Mouse (Mus musculus): ENCODE results near the gene Hipk1. TPM values are rescaled to one million over a fixed set of nuclear protein-coding genes. Genes with fewer than 3 reads are reported as not detected.

The Hipk1 gene
- polyA plus RNA-seq, 1 experiment from 2014 or later = 8.6 TPM

- H3K9me3 ChIP-seq (replicated peaks) = no peaks in the 10 kb centered on the region
- H3K4me2 ChIP-seq = no peak overlapping the region
- no peak overlapping the region for H3K27ac ChIP-seq (replicated peaks)
- ATAC-seq (ENCODE audit: low FRiP score) = no peak
- 92% methylated on average over 3 of the region's 3 CpGs for WGBS
- H3K27me3 ChIP-seq (replicated peaks) = no peaks in the 10 kb centered on the region
- H3K9ac ChIP-seq (replicated peaks) = no peak overlapping the region
- H3K4me1 ChIP-seq = peaks cover 6% of the 10 kb centered on the region; the same call in 1 of the 2 replicates
- peaks cover 19% of the 10 kb centered on the region for H3K36me3 ChIP-seq
- no peak overlapping the region for H3K4me3 ChIP-seq (replicated peaks)
Measured at GRCm38 (mm10) chr3:103773508-103773907, 17.9 kb downstream of the Hipk1 start.

- no peaks in the 10 kb centered on the region for H3K27me3 ChIP-seq (replicated peaks)
- WGBS = 68% methylated on average over 4 of the region's 4 CpGs
- H3K4me1 ChIP-seq = peaks cover 6% of the 10 kb centered on the region; the same call in 1 of the 2 replicates
- no peaks in the 10 kb centered on the region for H3K9me3 ChIP-seq (replicated peaks)
- H3K9ac ChIP-seq (replicated peaks) = no peak overlapping the region
- H3K36me3 ChIP-seq = peaks cover 23% of the 10 kb centered on the region
- H3K27ac ChIP-seq (replicated peaks) = no peak overlapping the region
- no peak for ATAC-seq (ENCODE audit: low FRiP score)
- H3K4me2 ChIP-seq = no peak overlapping the region
- no peak overlapping the region for H3K4me3 ChIP-seq (replicated peaks)
Measured at GRCm38 (mm10) chr3:103772846-103773245, 18.5 kb downstream of the Hipk1 start.

- 69% methylated on average over 9 of the region's 9 CpGs for WGBS
- ATAC-seq (ENCODE audit: low FRiP score) = no peak
- peaks cover 6% of the 10 kb centered on the region; the same call in 1 of the 2 replicates for H3K4me1 ChIP-seq
- H3K27ac ChIP-seq (replicated peaks) = 0 out of 2 replicates have a peak overlapping the region, but pooled peaks have one; percentile 30
- H3K9me3 ChIP-seq (replicated peaks) = no peaks in the 10 kb centered on the region
- no peaks in the 10 kb centered on the region for H3K27me3 ChIP-seq (replicated peaks)
- H3K4me2 ChIP-seq = no peak overlapping the region
- H3K36me3 ChIP-seq = peaks cover 13% of the 10 kb centered on the region
- H3K9ac ChIP-seq (replicated peaks) = no peak overlapping the region
- no peak overlapping the region for H3K4me3 ChIP-seq (replicated peaks)
Measured at GRCm38 (mm10) chr3:103771531-103772130, 19.7 kb downstream of the Hipk1 start.

- no peaks in the 10 kb centered on the region for H3K9me3 ChIP-seq (replicated peaks)
- ATAC-seq (ENCODE audit: low FRiP score) = no peak
- H3K4me2 ChIP-seq = no peak overlapping the region
- H3K4me3 ChIP-seq (replicated peaks) = no peak overlapping the region
- 57% methylated on average over 3 of the region's 3 CpGs for WGBS
- no peak overlapping the region for H3K27ac ChIP-seq (replicated peaks)
- H3K4me1 ChIP-seq = no peaks in the 10 kb centered on the region
- H3K9ac ChIP-seq (replicated peaks) = no peak overlapping the region
- H3K27me3 ChIP-seq (replicated peaks) = no peaks in the 10 kb centered on the region
- H3K36me3 ChIP-seq = peaks cover 23% of the 10 kb centered on the region
Measured at GRCm38 (mm10) chr3:103766789-103767188, 24.6 kb downstream of the Hipk1 start.

- ATAC-seq (ENCODE audit: low FRiP score) = no peak
- H3K27ac ChIP-seq (replicated peaks) = no peak overlapping the region
- H3K4me2 ChIP-seq = no peak overlapping the region
- no peak overlapping the region for H3K4me3 ChIP-seq (replicated peaks)
- no peak overlapping the region for H3K9ac ChIP-seq (replicated peaks)
- H3K9me3 ChIP-seq (replicated peaks) = no peaks in the 10 kb centered on the region
- H3K4me1 ChIP-seq = no peaks in the 10 kb centered on the region
- peaks cover 55% of the 10 kb centered on the region for H3K36me3 ChIP-seq
- WGBS = 77% methylated on average over 5 of the region's 5 CpGs
- H3K27me3 ChIP-seq (replicated peaks) = no peaks in the 10 kb centered on the region
Measured at GRCm38 (mm10) chr3:103759261-103759970, 31.9 kb downstream of the Hipk1 start.

GRCm38 (mm10) chr3:103758456-103758855 lies 32.9 kb downstream of the Hipk1 start:
- H3K4me2 ChIP-seq = no peak overlapping the region

GRCm38 (mm10) chr3:103756920-103757319 lies 34.4 kb downstream of the Hipk1 start:
- H3K9me3 ChIP-seq (replicated peaks) = no peaks in the 10 kb centered on the region
- no peaks in the 10 kb centered on the region for H3K27me3 ChIP-seq (replicated peaks)
- ATAC-seq (ENCODE audit: low FRiP score) = no peak
- H3K27ac ChIP-seq (replicated peaks) = no peak overlapping the region
- H3K4me2 ChIP-seq = no peak overlapping the region
- no peak overlapping the region for H3K4me3 ChIP-seq (replicated peaks)
- WGBS = 82% methylated on average over 2 of the region's 2 CpGs
- no peaks in the 10 kb centered on the region for H3K4me1 ChIP-seq
- no peak overlapping the region for H3K9ac ChIP-seq (replicated peaks)
- peaks cover 63% of the 10 kb centered on the region for H3K36me3 ChIP-seq

More at GRCm38 (mm10) chr3:103758456-103758855, 32.9 kb downstream of the Hipk1 start:
- H3K4me3 ChIP-seq (replicated peaks) = no peak overlapping the region
- no peak overlapping the region for H3K27ac ChIP-seq (replicated peaks)
- no peak overlapping the region for H3K9ac ChIP-seq (replicated peaks)
- ATAC-seq (ENCODE audit: low FRiP score) = no peak
- H3K9me3 ChIP-seq (replicated peaks) = no peaks in the 10 kb centered on the region
- H3K36me3 ChIP-seq = peaks cover 61% of the 10 kb centered on the region
- H3K27me3 ChIP-seq (replicated peaks) = no peaks in the 10 kb centered on the region
- no peaks in the 10 kb centered on the region for H3K4me1 ChIP-seq
- WGBS = 66% methylated on average over 7 of the region's 7 CpGs

- WGBS = 85% methylated on average over 3 of the region's 3 CpGs
- ATAC-seq (ENCODE audit: low FRiP score) = no peak
- peaks cover 62% of the 10 kb centered on the region for H3K36me3 ChIP-seq
Measured at GRCm38 (mm10) chr3:103755351-103755750, 36.0 kb downstream of the Hipk1 start.

GRCm38 (mm10) chr3:103751558-103751957 lies 39.8 kb downstream of the Hipk1 start:
- Histone ChIP-seq H3K27me3 (replicated peaks) (no peaks in the 10 kb centered on the region), H3K36me3 (peaks cover 67% of the 10 kb centered on the region), H3K27ac (replicated peaks) (no peak overlapping the region), H3K4me1 (no peaks in the 10 kb centered on the region), H3K4me2 (no peak overlapping the region), H3K9me3 (replicated peaks) (no peaks in the 10 kb centered on the region), H3K9ac (replicated peaks) (no peak overlapping the region), H3K4me3 (replicated peaks) (no peak overlapping the region)
- WGBS = 95% methylated on average over 2 of the region's 2 CpGs
- ATAC-seq (ENCODE audit: low FRiP score) = no peak

More at GRCm38 (mm10) chr3:103755351-103755750, 36.0 kb downstream of the Hipk1 start:
- Histone ChIP-seq H3K9me3 (replicated peaks) (no peaks in the 10 kb centered on the region), H3K27ac (replicated peaks) (no peak overlapping the region), H3K4me1 (no peaks in the 10 kb centered on the region), H3K4me3 (replicated peaks) (no peak overlapping the region), H3K4me2 (no peak overlapping the region), H3K9ac (replicated peaks) (no peak overlapping the region), H3K27me3 (replicated peaks) (no peaks in the 10 kb centered on the region)

GRCm38 (mm10) chr3:103746711-103747110 lies 44.7 kb downstream of the Hipk1 start:
- no peak overlapping the region for H3K9ac ChIP-seq (replicated peaks)
- 81% methylated on average over 5 of the region's 5 CpGs for WGBS

GRCm38 (mm10) chr3:103745001-103745770 lies 46.2 kb downstream of the Hipk1 start:
- no peak for ATAC-seq (ENCODE audit: low FRiP score)
- Histone ChIP-seq H3K4me1 (peaks cover 5% of the 10 kb centered on the region; the same call in 1 of the 2 replicates), H3K27me3 (replicated peaks) (no peaks in the 10 kb centered on the region), H3K27ac (replicated peaks) (no peak overlapping the region), H3K4me3 (replicated peaks) (no peak overlapping the region), H3K9me3 (replicated peaks) (no peaks in the 10 kb centered on the region), H3K9ac (replicated peaks) (no peak overlapping the region), H3K36me3 (peaks cover 77% of the 10 kb centered on the region), H3K4me2 (no peak overlapping the region)
- 82% methylated on average over 14 of the region's 14 CpGs for WGBS

More at GRCm38 (mm10) chr3:103746711-103747110, 44.7 kb downstream of the Hipk1 start:
- Histone ChIP-seq H3K27me3 (replicated peaks) (no peaks in the 10 kb centered on the region), H3K4me1 (no peaks in the 10 kb centered on the region), H3K27ac (replicated peaks) (no peak overlapping the region), H3K4me2 (no peak overlapping the region), H3K4me3 (replicated peaks) (no peak overlapping the region), H3K36me3 (peaks cover 76% of the 10 kb centered on the region), H3K9me3 (replicated peaks) (no peaks in the 10 kb centered on the region)
- ATAC-seq (ENCODE audit: low FRiP score) = no peak
